Mouse (Mus musculus) intestine, embryonic 14.5 days (tissue): Measurements from ENCODE around the gene Bsnd. TPM values are rescaled to one million over a fixed set of nuclear protein-coding genes. Genes with fewer than 3 reads are reported as not detected.

ENCODE experiments used
- ATAC-seq: fragments of 200-750 bp; cut with Nextera tagmentation; replicated peaks from 2 replicates; pipeline ENCODE4 v1.8.0; 2017; ENCODE audit warnings: low read depth, moderate number of reproducible peaks, moderate TSS enrichment, moderate library complexity; ENCODE audit not compliant: low FRiP score, low TSS enrichment
- DNase-seq: peaks from one replicate; pipeline ENCODE4 v3.0.0-alpha.2; 2018; ENCODE audit warnings: low spot score
- H3K27ac ChIP-seq: fragments of 300-500 bp; sonication (generic); 2 replicates; pipeline ENCODE4 v1.5.1; 2014; ENCODE audit warnings: low read depth, mild to moderate bottlenecking, control low read depth
- H3K27me3 ChIP-seq: fragments of 300-500 bp; sonication (generic); replicated peaks from 2 replicates; pipeline ENCODE4 v1.6.1; 2014; ENCODE audit warnings: low read length, control low read depth; ENCODE audit not compliant: control insufficient read depth, insufficient read depth
- H3K36me3 ChIP-seq: fragments of 300-500 bp; sonication (generic); 2 replicates; pipeline ENCODE4 v1.6.1; 2014; ENCODE audit warnings: low read length, control low read depth; ENCODE audit not compliant: control insufficient read depth, insufficient read depth
- H3K4me1 ChIP-seq: fragments of 300-500 bp; sonication (generic); replicated peaks from 2 replicates; pipeline ENCODE4 v1.6.1; 2014; ENCODE audit warnings: low read length, control low read depth, mixed read lengths; ENCODE audit not compliant: control insufficient read depth, insufficient read depth
- H3K4me2 ChIP-seq: fragments of 300-500 bp; sonication (generic); 2 replicates; pipeline ENCODE4 v1.6.1; 2014; ENCODE audit warnings: low read length
- H3K4me3 ChIP-seq: fragments of 300-500 bp; sonication (generic); 2 replicates; pipeline ENCODE4 v1.5.1; 2014; ENCODE audit warnings: low read depth, low read length, control low read depth, mixed read lengths
- H3K9ac ChIP-seq: fragments of 300-500 bp; sonication (generic); 2 replicates; pipeline ENCODE4 v1.6.1; 2014; ENCODE audit warnings: mild to moderate bottlenecking, low read length
- H3K9me3 ChIP-seq: fragments of 300-500 bp; sonication (generic); 2 replicates; pipeline ENCODE4 v1.6.1; 2016; ENCODE audit warnings: low read length, control low read depth; ENCODE audit not compliant: control insufficient read depth
- WGBS: fragments of 180-500 bp; shearing (Covaris S2); extraction: QIAGEN DNeasy Blood & Tissue Kit; methylation state at CpG from one replicate; pipeline ENCODE4 v1.1.7; 2014; 5-methylcytosine and 5-hydroxymethylcytosine counted together
- polyA plus RNA-seq: library from polyadenylated mRNA; unstranded; fragments of >200 nt; fragmentation: Nextera tagmentation; extraction: Ambion mirVana; gene quantifications from 2 replicates; pipeline ENCODE4 v1.2.1, GENCODE M21; 2014

The Bsnd gene
- polyA plus RNA-seq, 1 experiment from 2014 or later, result not detected

DNA sequence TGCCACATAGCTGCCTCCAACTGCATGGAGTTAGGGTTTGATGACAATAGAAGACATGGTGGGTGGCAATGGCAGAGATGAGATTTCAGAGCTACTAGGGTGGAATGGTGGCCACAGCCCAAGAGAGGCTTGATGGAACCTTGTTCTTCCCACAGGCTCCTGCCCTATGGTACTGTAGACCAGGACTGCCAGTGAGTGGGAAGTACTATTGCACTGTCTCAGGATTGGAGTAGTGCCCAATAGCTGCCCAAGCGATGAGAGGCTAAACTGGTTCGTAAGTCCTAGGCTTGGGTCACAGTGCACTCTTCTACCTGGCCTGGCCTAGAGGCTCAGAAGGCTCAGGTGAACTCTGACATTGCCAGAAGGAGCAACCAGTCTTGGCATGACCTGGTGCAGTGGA is 32.9 kb upstream of the Bsnd start:
- H3K4me1 ChIP-seq, result 0 out of 2 replicates have a peak, but pooled peaks cover 4% of the 10 kb centered on the region
- no peak overlapping the region for H3K4me3 ChIP-seq
- H3K9me3 ChIP-seq, result no peaks in the 10 kb centered on the region
- no peaks in the 10 kb centered on the region for H3K27me3 ChIP-seq
- no peaks in the 10 kb centered on the region for H3K36me3 ChIP-seq
- H3K4me2 ChIP-seq, result no peak overlapping the region
- no peak for DNase-seq
- no peak overlapping the region for H3K9ac ChIP-seq
- 98% methylated on average over 2 of the region's 2 CpGs for WGBS
- H3K27ac ChIP-seq, result no peak overlapping the region
- no peak for ATAC-seq

- no peak for ATAC-seq
- no peak overlapping the region for H3K27ac ChIP-seq
- no peak overlapping the region for H3K9ac ChIP-seq
- DNase-seq, result no peak
- no peaks in the 10 kb centered on the region for H3K36me3 ChIP-seq
- H3K27me3 ChIP-seq, result no peaks in the 10 kb centered on the region
- H3K4me1 ChIP-seq, result no peaks in the 10 kb centered on the region
- 73% methylated on average over 2 of the region's 2 CpGs for WGBS
- no peaks in the 10 kb centered on the region for H3K9me3 ChIP-seq
- H3K4me3 ChIP-seq, result no peak overlapping the region
- no peak overlapping the region for H3K4me2 ChIP-seq
These were observed 32.0 kb upstream of the Bsnd start for GRCm38 (mm10) chr4:106524131-106524530.

DNA sequence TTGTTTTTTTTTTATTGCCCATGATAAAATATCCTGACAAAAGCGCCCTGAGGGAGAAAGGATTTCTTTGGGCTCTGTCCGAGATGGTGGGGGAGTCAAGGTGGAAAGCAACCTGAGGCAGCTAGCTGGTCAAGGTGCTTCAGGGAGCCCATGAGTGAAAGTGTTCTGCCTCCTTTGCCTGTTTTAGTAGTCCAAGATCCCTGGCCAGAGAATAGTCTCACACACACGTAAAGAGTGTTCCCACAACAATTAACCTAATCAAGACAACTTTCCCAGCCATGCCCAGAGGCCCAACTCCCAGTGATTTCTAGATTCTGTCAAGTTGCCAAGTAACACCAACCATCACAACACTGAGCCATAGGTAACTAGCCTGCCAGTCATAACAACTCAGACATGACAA is 30.5 kb upstream of the Bsnd start:
- H3K4me2 ChIP-seq, result no peak overlapping the region
- no peaks in the 10 kb centered on the region for H3K27me3 ChIP-seq
- ATAC-seq (no peak), DNase-seq (no peak)
- no peak overlapping the region for H3K4me3 ChIP-seq
- WGBS, result 76% methylated on average over 3 of the region's 3 CpGs
- no peaks in the 10 kb centered on the region for H3K9me3 ChIP-seq
- no peak overlapping the region for H3K27ac ChIP-seq
- H3K36me3 ChIP-seq, result no peaks in the 10 kb centered on the region
- no peak overlapping the region for H3K9ac ChIP-seq
- H3K4me1 ChIP-seq, result no peaks in the 10 kb centered on the region

DNA sequence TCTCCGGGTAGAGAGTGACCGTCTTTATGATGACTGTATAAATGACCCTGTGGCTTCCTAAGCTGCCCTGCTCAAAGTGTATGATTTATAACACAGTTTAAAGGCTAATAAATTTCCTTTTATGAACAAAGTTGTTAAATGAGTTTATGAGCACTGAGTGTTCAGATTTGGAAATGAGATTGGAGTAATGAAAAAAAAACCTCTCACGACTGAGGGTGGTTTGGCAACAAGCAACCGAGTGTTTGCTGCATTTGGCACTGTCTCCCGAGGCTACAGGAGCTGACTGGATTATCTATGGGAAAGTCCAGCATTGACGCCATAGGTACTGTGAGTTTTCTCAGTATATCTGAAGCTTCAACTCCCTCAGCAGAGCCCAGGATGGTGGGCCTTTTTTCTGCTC is 22.5 kb upstream of the Bsnd start:
- no peaks in the 10 kb centered on the region for H3K9me3 ChIP-seq
- 61% methylated on average over 6 of the region's 6 CpGs for WGBS
- H3K36me3 ChIP-seq, result no peaks in the 10 kb centered on the region
- no peak overlapping the region for H3K4me2 ChIP-seq
- H3K9ac ChIP-seq, result no peak overlapping the region
- no peaks in the 10 kb centered on the region for H3K27me3 ChIP-seq
- ATAC-seq (no peak), DNase-seq (no peak)
- H3K27ac ChIP-seq, result no peak overlapping the region
- H3K4me3 ChIP-seq, result no peak overlapping the region
- no peaks in the 10 kb centered on the region for H3K4me1 ChIP-seq

- 76% methylated on average over 4 of the region's 4 CpGs for WGBS
- no peak overlapping the region for H3K4me2 ChIP-seq
- no peak for ATAC-seq
- no peak overlapping the region for H3K9ac ChIP-seq
- H3K36me3 ChIP-seq, result no peaks in the 10 kb centered on the region
- no peak overlapping the region for H3K4me3 ChIP-seq
- no peak for DNase-seq
- H3K27ac ChIP-seq, result no peak overlapping the region
- no peaks in the 10 kb centered on the region for H3K4me1 ChIP-seq
- no peaks in the 10 kb centered on the region for H3K27me3 ChIP-seq
- H3K9me3 ChIP-seq, result no peaks in the 10 kb centered on the region
These were observed 17.8 kb upstream of the Bsnd start for GRCm38 (mm10) chr4:106509888-106510287.

- Histone ChIP-seq H3K4me1 (no peaks in the 10 kb centered on the region), H3K36me3 (no peaks in the 10 kb centered on the region), H3K27me3 (no peaks in the 10 kb centered on the region), H3K9ac (no peak overlapping the region), H3K27ac (no peak overlapping the region), H3K4me2 (no peak overlapping the region), H3K9me3 (no peaks in the 10 kb centered on the region), H3K4me3 (no peak overlapping the region)
- ATAC-seq, result no peak
- no peak for DNase-seq
- WGBS, result 69% methylated on average over 14 of the region's 14 CpGs
These were observed 13.5 kb upstream of the Bsnd start for GRCm38 (mm10) chr4:106505453-106506058.

GRCm38 (mm10) chr4:106503578-106503977 is 11.5 kb upstream of the Bsnd start:
- Histone ChIP-seq H3K27ac (no peak overlapping the region), H3K9me3 (no peaks in the 10 kb centered on the region), H3K27me3 (no peaks in the 10 kb centered on the region), H3K9ac (no peak overlapping the region), H3K4me3 (no peak overlapping the region), H3K4me1 (no peaks in the 10 kb centered on the region), H3K4me2 (no peak overlapping the region), H3K36me3 (no peaks in the 10 kb centered on the region)
- 92% methylated on average over 3 of the region's 3 CpGs for WGBS
- DNase-seq (no peak), ATAC-seq (no peak)

DNA sequence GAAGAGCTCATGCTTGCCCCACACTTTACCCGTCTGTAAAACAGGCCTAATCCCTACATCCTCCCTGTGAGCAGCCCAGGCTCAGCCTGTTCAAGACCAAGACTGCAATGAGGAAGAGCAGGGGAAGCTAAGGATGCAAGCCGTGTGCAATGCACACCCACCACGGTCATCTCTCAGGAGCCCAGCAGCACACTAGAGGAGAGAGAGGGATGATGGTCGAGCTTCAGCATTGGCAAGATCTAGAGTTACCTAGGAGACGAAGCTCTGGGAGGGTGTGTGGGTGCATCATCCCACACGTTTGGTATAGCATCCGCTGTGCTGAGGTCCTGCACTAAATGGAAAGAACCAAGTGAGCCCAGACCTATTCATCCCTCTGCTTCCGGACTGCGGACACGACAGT is 8.0 kb upstream of the Bsnd start:
- H3K9ac ChIP-seq, result no peak overlapping the region
- no peak overlapping the region for H3K4me3 ChIP-seq
- H3K4me1 ChIP-seq, result no peaks in the 10 kb centered on the region
- no peaks in the 10 kb centered on the region for H3K9me3 ChIP-seq
- H3K27ac ChIP-seq, result no peak overlapping the region
- H3K36me3 ChIP-seq, result no peaks in the 10 kb centered on the region
- DNase-seq, result no peak
- no peak for ATAC-seq
- H3K27me3 ChIP-seq, result no peaks in the 10 kb centered on the region
- no peak overlapping the region for H3K4me2 ChIP-seq
- 78% methylated on average over 10 of the region's 10 CpGs for WGBS

DNA sequence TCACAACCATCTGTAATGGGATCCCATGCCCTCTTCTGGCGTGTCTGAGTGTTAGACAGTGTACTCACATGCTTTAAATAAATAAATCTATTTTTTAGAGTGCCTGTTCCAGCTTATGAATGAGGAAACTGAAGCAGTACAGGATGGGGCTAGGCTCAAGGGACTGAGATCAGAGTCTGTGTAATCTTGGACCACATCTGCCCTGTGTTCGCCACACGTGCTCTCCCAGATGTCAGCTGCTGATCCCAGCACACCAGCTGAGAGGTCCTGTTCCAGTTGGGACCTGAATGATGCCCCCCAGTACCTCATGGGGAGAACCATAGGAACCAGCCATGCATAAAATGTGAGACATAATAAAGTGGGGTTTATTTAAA is 6.4 kb upstream of the Bsnd start:
- H3K4me2 ChIP-seq, result no peak overlapping the region
- no peak overlapping the region for H3K9ac ChIP-seq
- no peaks in the 10 kb centered on the region for H3K4me1 ChIP-seq
- no peaks in the 10 kb centered on the region for H3K36me3 ChIP-seq
- H3K9me3 ChIP-seq, result no peaks in the 10 kb centered on the region
- no peak for ATAC-seq
- no peak overlapping the region for H3K4me3 ChIP-seq
- WGBS, result 46% methylated on average over 3 of the region's 3 CpGs
- DNase-seq, result no peak
- no peak overlapping the region for H3K27ac ChIP-seq
- no peaks in the 10 kb centered on the region for H3K27me3 ChIP-seq
